In genomic region chr19:10049533-10049932, GRCm38 (mm10) we compare ENCODE assay signal across 23 mouse cellular contexts. TPM values are rescaled to one million over a fixed set of nuclear protein-coding genes. Genes with fewer than 3 reads are reported as not detected.
A peak's percentile ranks its signal among the peaks of the same experiment; 100 is the strongest.
DNase-seq lines count a peak whose midpoint lies in the region; ATAC-seq and TF ChIP-seq lines count a peak whose summit lies in the region.
"Had no signal": no experiment of that assay in that cellular context is flagged by ENCODE, and none has a peak within 500 bp of the region (broad histone marks: within the 10 kb centered on the region; RNA-seq: fewer than 3 reads in every experiment).

No protein-coding gene starts in this region.

- H3K4me1 ChIP-seq in heart, embryonic 14.5 days (ENCODE audit: control insufficient read depth in 2 of 2, insufficient read depth in 2 of 2, low read length in 2 of 2) = peaks cover 20 to 49% of the 10 kb centered on the region in 2 experiments
- H3K4me1 ChIP-seq in lung, postnatal 0 days (ENCODE audit: insufficient read depth, low read depth, low read length) = peaks cover 34% of the 10 kb centered on the region; the same call in 1 of the 2 replicates
- H3K4me1 ChIP-seq in stomach, postnatal 0 days (replicated peaks; ENCODE audit: control insufficient read depth, insufficient read depth) = no peaks in the 10 kb centered on the region; the same call in 1 of the 2 replicates
- H3K4me1 ChIP-seq: forebrain, embryonic 10.5 days; hindbrain, embryonic 12.5 days had no signal

- no peaks in the 10 kb centered on the region for H3K27me3 ChIP-seq in heart, embryonic 14.5 days (ENCODE audit: control insufficient read depth, insufficient read depth, low read length)
- no peaks in the 10 kb centered on the region for H3K27me3 ChIP-seq in lung, postnatal 0 days (replicated peaks; ENCODE audit: insufficient read depth, low read length)
- H3K27me3 ChIP-seq in stomach, postnatal 0 days (ENCODE audit: control insufficient read depth, insufficient read depth, low read length) = no peaks in the 10 kb centered on the region
- H3K27me3 ChIP-seq: CH12.LX; embryonic facial prominence, embryonic 15.5 days; hindbrain, embryonic 12.5 days; Patski had no signal

- peak overlapping the region; percentile 14; the same call in 1 of the 2 replicates for H3K9ac ChIP-seq in heart, embryonic 14.5 days (ENCODE audit: low read length)
- no peak overlapping the region for H3K9ac ChIP-seq in lung, postnatal 0 days (replicated peaks; ENCODE audit: low read depth)
- no peak overlapping the region for H3K9ac ChIP-seq in stomach, postnatal 0 days (ENCODE audit: low read length)
- H3K9ac ChIP-seq: embryonic facial prominence, embryonic 15.5 days; hindbrain, embryonic 12.5 days had no signal

- H3K9me3 ChIP-seq in heart, embryonic 14.5 days (ENCODE audit: control insufficient read depth, low read length) = no peaks in the 10 kb centered on the region
- no peaks in the 10 kb centered on the region for H3K9me3 ChIP-seq in lung, postnatal 0 days (ENCODE audit: low read length)
- H3K9me3 ChIP-seq in stomach, postnatal 0 days (ENCODE audit: control insufficient read depth, low read length) = no peaks in the 10 kb centered on the region
- H3K9me3 ChIP-seq: embryonic facial prominence, embryonic 15.5 days; forebrain, embryonic 10.5 days; hindbrain, embryonic 12.5 days had no signal

- no peak overlapping the region for H3K27ac ChIP-seq in heart, embryonic 14.5 days (replicated peaks in 1 of 2; ENCODE audit: control insufficient read depth in 1 of 2, insufficient read depth in 1 of 2, low read depth in 2 of 2, low read length in 2 of 2)
- H3K27ac ChIP-seq in lung, postnatal 0 days (ENCODE audit: low read length) = peak overlapping the region; percentile 26; the same call in 1 of the 2 replicates
- 0 out of 2 replicates have a peak overlapping the region, but pooled peaks have one; percentile 24 for H3K27ac ChIP-seq in stomach, postnatal 0 days (replicated peaks)
- H3K27ac ChIP-seq: embryonic facial prominence, embryonic 15.5 days; forebrain, embryonic 10.5 days; hindbrain, embryonic 12.5 days; hindbrain, postnatal 0 days had no signal

- no peak overlapping the region for H3K4me2 ChIP-seq in heart, embryonic 14.5 days (ENCODE audit: low read length)
- H3K4me2 ChIP-seq in lung, postnatal 0 days (replicated peaks; ENCODE audit: low read depth, low read length) = no peak overlapping the region
- no peak overlapping the region for H3K4me2 ChIP-seq in stomach, postnatal 0 days (replicated peaks; ENCODE audit: low read depth)
- H3K4me2 ChIP-seq: embryonic facial prominence, embryonic 15.5 days; hindbrain, embryonic 12.5 days had no signal

- DNase-seq in heart, adult 11 months = peak; percentile 97
- DNase-seq in heart, adult 8-10 months (ENCODE audit: low spot score) = no peak
- no peak for DNase-seq in heart, postnatal 14 days
- no peak for DNase-seq in lung, postnatal 0 days (ENCODE audit: low spot score)
- no peak for DNase-seq in lung, postnatal 36 days
- DNase-seq in stomach, postnatal 0 days (ENCODE audit: low spot score) = no peak
- DNase-seq: adrenal gland, postnatal 36 days; cerebellum, adult 11 months; cerebellum, adult 8-10 months; cerebellum, postnatal 14 days; embryo, embryonic 11 days; kidney, adult 2 months had no signal

- H3K4me3 ChIP-seq in heart, embryonic 14.5 days (ENCODE audit: control insufficient read depth in 1 of 2, insufficient read depth in 1 of 2, low read depth in 1 of 2, low read length in 2 of 2) = no peak overlapping the region
- H3K4me3 ChIP-seq in lung, postnatal 0 days (ENCODE audit: low read depth, low read length) = no peak overlapping the region
- H3K4me3 ChIP-seq in stomach, postnatal 0 days (ENCODE audit: low read depth, low read length) = no peak overlapping the region
- H3K4me3 ChIP-seq: embryonic facial prominence, embryonic 15.5 days; erythroblast, embryonic 14.5 days; forebrain, embryonic 10.5 days; hindbrain, embryonic 12.5 days had no signal

- no peak for ATAC-seq in heart, embryonic 14.5 days (ENCODE audit: insufficient number of reproducible peaks, insufficient read depth, low FRiP score, low read depth)
- peak; percentile 15; the same call in 1 of the 2 replicates for ATAC-seq in lung, postnatal 0 days
- no peak for ATAC-seq in stomach, postnatal 0 days (ENCODE audit: low FRiP score, low TSS enrichment)
- ATAC-seq: activated CD4-positive, CD25-positive, alpha-beta regulatory T cell, adult 4 months; forebrain, embryonic 14.5 days; hindbrain, postnatal 0 days; Patski had no signal

- no peak for TF ChIP-seq EP300 in lung, postnatal 0 days (IDR thresholded peaks at IDR 0.05)
- no peak for TF ChIP-seq EP300 in stomach, postnatal 0 days (optimal IDR thresholded peaks at IDR 0.05)

- H3K36me3 ChIP-seq in heart, embryonic 14.5 days (ENCODE audit: control insufficient read depth, insufficient read depth, low read length) = peaks cover 40% of the 10 kb centered on the region
- H3K36me3 ChIP-seq in lung, postnatal 0 days (ENCODE audit: insufficient read depth, low read length) = peaks cover 5% of the 10 kb centered on the region; the same call in 1 of the 2 replicates
- peaks cover 6% of the 10 kb centered on the region for H3K36me3 ChIP-seq in stomach, postnatal 0 days (ENCODE audit: control insufficient read depth, insufficient read depth, low read length)
- H3K36me3 ChIP-seq: embryonic facial prominence, embryonic 15.5 days; forebrain, embryonic 10.5 days; hindbrain, embryonic 12.5 days had no signal

- intact Hi-C loops in heart, postnatal 14 days (cut with DNase I) = no loop called here

- TF ChIP-seq CTCF in lung, postnatal 0 days (IDR thresholded peaks at IDR 0.05) = no peak
- no peak for TF ChIP-seq CTCF in stomach, postnatal 0 days (IDR thresholded peaks at IDR 0.05; ENCODE audit: low read depth)

RNA-seq across cellular contexts. Expression of gene Fads3, which starts 8.2 kb away (rescaled TPM):
- total RNA-seq in heart, adult 8-10 months (2022) = 10 to 100 TPM; 34.9 to 43.8 (median 37.4) TPM
- polyA plus RNA-seq in heart, embryonic 14.5 days (2014; fragmentation: Nextera tagmentation; extraction: Ambion mirVana) = 25.3 and 32.5 TPM in 2 replicates
- total RNA-seq in heart, postnatal 14 days (2021) = 10 to 100 TPM; 33.0 to 36.3 TPM
- 79.6 and 96.1 TPM in 2 replicates for polyA plus RNA-seq in lung, postnatal 0 days (2015; fragmentation: Nextera tagmentation; extraction: Ambion mirVana)
- polyA plus RNA-seq in stomach, postnatal 0 days (2015; fragmentation: Nextera tagmentation; extraction: Ambion mirVana) = 27.5 and 31.2 TPM in 2 replicates
- polyA plus RNA-seq: activated CD4-positive, CD25-positive, alpha-beta regulatory T cell, adult 4 months had no signal

RNA-seq across cellular contexts. Expression of gene Rab3il1, which starts 48.1 kb away (rescaled TPM):
- total RNA-seq in heart, adult 8-10 months (2022) = 1 to 10 TPM; 6.3 to 8.1 (median 7.5) TPM
- 27.6 and 27.7 TPM in 2 replicates for polyA plus RNA-seq in heart, embryonic 14.5 days (2014; fragmentation: Nextera tagmentation; extraction: Ambion mirVana)
- total RNA-seq in heart, postnatal 14 days (2021) = 1 to 10 TPM; 9.7 to 9.9 TPM
- 23.8 and 25.9 TPM in 2 replicates for polyA plus RNA-seq in lung, postnatal 0 days (2015; fragmentation: Nextera tagmentation; extraction: Ambion mirVana)
- polyA plus RNA-seq in stomach, postnatal 0 days (2015; fragmentation: Nextera tagmentation; extraction: Ambion mirVana) = 14.7 and 14.8 TPM in 2 replicates

RNA-seq across cellular contexts. Expression of gene Best1, which starts 48.1 kb away (rescaled TPM):
- total RNA-seq in heart, adult 8-10 months (2022) = under 1 TPM in 2 of 4 experiments, not detected in 2; 0.14 to 0.65 TPM
- 0.24 and 0.40 TPM in 2 replicates for polyA plus RNA-seq in heart, embryonic 14.5 days (2014; fragmentation: Nextera tagmentation; extraction: Ambion mirVana)
- total RNA-seq in heart, postnatal 14 days (2021) = under 1 TPM; 0.17 to 0.29 TPM
- 2.0 and 2.3 TPM in 2 replicates for polyA plus RNA-seq in lung, postnatal 0 days (2015; fragmentation: Nextera tagmentation; extraction: Ambion mirVana)
- polyA plus RNA-seq in stomach, postnatal 0 days (2015; fragmentation: Nextera tagmentation; extraction: Ambion mirVana) = 0.36 and 0.58 TPM in 2 replicates
- total RNA-seq: common myeloid progenitor, adult 5-6 weeks had no signal
- polyA plus RNA-seq: activated CD4-positive, CD25-positive, alpha-beta regulatory T cell, adult 4 months; erythroblast, embryonic 14.5 days; Patski had no signal

RNA-seq across cellular contexts. Expression of gene Fads2, which starts 52.0 kb away (rescaled TPM):
- 1 to 10 TPM; 4.6 to 6.0 (median 5.1) TPM for total RNA-seq in heart, adult 8-10 months (2022)
- polyA plus RNA-seq in heart, embryonic 14.5 days (2014; fragmentation: Nextera tagmentation; extraction: Ambion mirVana) = 11.4 and 15.0 TPM in 2 replicates
- 1 to 10 TPM; 7.8 to 9.8 TPM for total RNA-seq in heart, postnatal 14 days (2021)
- 35.0 and 36.8 TPM in 2 replicates for polyA plus RNA-seq in lung, postnatal 0 days (2015; fragmentation: Nextera tagmentation; extraction: Ambion mirVana)
- 34.6 and 35.3 TPM in 2 replicates for polyA plus RNA-seq in stomach, postnatal 0 days (2015; fragmentation: Nextera tagmentation; extraction: Ambion mirVana)

Comparison
In these comparisons a context has a peak if more than half of its experiments do, and no peak if none do; other contexts are left out.
1. H3K27ac ChIP-seq: peak in lung, postnatal 0 days (single experiment) and stomach, postnatal 0 days (single experiment); none in heart, embryonic 14.5 days (0 of 2).